Mouse (Mus musculus) kidney, postnatal 4 days (tissue): ENCODE measurements around the gene Thnsl2.

Experiments
- DNase-seq, 2 experiments: peaks; one replicate each; pipeline ENCODE4 v3.0.0; 2021; ENCODE audit warnings: mixed read lengths in 2 of 2

Gene Thnsl2

DNA sequence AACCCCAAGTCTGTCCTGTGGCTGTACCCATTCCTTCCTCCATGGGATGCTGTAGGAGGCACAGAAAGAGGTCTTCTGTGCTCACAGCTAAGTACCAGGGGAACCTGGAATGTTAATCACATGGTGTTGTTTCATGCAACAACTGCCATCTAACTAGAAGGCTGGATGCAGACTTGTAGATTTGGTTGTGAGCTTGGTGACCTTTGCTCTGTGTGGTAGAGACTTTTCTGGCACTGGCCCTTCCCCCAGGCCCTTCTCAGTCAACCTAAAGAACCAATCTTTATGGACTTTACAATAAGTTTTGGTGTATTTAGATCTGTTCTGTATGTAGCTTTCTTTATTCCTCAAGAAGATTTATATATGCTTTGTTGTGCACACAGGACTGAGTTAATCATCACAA is 13.2 kb downstream of the Thnsl2 start:
- DNase-seq, result no peak

DNA sequence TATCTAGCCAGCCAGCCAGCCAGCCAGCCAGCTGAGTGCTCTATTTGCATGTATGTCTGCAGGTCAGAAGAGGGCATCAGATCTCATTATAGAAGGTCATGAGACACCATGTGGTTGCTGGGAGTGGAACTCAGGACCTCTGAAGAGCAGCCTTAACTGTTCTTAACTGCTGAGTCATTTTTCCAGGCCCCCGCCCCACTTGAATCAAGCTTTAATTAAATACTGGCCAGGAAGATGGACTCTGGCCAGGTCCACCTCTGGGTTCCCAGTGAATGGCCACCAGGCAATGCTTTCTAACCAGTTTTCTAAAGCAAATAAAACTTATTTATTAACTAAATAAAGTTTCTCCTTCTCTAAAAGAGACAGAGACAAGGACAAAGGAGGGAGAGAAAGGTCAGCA is 14.0 kb downstream of the Thnsl2 start:
- DNase-seq, result peak; percentile 43 to 68

DNA sequence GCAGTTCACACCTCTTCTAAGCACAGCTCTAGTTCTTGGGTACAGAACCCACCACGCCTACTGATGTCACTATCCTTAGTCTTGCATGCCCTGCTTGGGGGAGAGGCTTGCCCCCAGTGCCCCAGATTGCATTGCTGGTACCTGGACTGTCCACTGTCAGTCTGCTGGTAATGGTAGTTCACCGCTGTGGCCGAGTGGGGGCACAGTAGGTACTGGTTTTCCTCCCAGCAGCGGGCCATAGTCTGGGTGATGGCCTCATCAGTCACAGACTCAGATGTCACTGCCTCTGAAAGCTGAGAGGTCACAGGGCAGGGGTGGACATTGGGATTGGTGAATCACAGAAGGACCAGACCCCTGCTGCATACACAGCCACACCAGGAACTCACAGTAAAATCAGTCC is 15.2 kb downstream of the Thnsl2 start:
- DNase-seq, result peak; percentile 22 to 50

DNA sequence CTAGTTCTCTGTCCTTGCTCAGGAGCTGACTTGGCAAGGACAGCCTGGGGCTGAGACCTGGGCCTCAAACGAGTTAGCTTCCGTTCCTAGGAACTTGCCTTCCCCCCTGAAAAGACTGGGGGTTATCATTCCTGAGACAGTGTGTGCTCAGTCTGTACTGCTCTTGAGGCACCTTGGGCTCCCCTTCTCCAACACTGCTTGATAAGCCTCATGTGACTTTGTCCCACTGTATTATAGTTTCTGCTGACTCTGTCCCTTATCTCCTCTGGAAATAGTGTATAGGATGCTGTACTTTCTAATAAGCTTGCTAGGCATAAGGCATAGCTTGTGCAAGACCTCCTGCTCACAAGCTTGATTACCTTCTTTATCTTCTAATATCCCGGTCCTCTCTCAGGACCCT is 17.9 kb downstream of the Thnsl2 start:
- no peak for DNase-seq

DNA sequence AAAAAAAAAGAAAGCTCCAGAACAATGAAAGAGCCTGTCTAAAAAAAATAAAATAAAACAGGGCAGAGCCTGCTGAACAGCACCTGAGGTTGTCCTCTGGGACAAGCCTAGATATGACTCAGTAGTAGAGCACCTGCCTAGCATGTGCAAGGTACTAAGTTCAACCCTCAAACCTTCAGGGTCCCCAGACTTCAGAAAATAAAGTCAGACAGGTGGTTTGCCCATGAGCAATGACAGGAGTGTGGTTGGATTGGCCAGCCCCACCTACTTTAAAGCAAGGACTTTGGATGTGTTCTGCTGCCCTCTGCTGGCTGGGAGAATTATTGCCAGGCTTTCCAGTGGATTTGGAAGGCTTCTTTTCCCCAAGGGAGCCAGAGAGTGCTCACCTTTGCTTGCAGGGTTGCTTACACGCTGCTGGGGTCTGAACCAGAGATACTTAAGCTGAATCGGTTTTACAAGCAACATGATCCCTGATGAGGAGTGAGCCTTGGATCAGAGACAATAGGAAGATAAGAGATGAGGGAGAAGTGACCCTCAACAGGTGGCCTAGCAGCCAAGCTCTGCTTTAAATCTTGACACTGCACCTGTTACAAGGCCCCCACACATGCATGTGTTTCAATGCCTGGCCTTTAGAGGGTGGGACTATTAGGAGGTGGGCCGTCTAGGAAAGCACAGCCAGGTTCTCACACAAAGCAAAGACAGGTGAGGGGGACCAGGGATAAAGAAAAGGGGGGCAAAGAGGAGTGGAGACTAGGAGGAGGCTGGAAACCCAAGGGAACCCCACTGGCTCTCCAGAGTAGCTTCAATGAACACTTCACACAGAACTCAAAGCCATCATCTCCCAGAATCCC is 19.0 kb downstream of the Thnsl2 start:
- peak; percentile 88 for DNase-seq

DNA sequence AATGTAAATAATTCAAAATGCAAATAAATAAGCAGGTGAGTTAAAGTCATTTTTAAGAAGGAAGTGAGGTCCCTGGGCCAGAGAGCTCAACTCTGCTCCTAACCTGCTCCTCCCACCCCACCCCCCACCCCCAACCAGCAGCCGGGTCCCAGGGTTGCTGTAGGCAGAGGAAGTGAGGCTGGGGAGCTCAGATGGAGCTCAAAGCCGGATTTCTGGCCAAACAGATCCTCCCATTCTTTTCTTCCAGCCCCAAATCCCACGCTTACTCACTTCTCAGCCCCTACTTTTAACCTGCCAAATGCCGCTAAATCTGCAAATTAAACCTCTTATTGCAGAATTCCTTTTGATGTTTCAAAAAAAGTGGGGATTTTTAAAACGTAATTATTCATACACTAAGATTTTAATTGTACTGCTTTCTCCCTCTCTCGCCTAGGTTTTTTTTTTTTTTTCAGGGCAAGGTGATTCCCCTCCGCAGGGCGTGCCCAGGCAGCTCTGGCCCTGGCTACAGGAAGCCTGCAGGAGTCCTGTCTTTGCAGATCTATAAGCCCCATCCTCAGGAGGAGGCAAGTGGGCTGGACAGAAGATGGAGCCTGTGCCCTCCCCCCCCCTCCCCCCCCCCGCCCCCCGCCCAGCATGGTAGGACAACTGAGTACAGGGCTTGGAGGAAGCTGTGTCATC is 24.5 kb downstream of the Thnsl2 start:
- no peak for DNase-seq

DNA sequence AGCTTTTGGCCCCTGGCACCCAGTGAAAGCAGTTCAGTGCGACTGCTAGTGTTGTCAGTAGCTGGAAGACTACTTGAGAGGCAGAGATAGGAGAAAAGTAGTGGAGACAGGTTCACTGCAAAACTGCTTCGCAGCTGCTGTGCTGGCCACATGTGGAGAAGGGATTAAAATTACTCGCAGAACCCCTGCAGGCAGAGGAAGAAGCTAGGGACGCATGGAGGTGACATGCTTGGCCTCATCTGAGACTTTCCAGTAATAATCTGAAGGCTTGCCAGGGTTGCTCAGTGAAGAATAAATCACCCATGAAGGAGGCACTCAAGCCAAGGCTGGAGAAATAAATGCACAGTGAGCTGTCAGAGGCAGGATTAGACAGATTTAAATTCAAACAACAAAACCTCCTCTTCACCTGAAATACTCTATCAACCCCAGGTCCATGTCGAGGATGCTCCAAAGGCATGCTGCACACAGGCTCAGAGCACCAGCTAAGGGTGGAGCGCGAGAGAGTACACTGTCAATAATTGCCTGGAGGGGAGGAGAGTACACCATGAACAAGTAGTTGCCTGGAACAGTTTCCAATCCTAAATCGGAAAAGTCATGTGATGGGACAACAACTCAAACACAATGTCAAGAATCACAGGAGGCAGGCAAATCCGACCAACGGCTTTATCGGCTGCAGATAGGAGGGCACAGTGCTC is 32.7 kb downstream of the Thnsl2 start:
- DNase-seq, result peak; percentile 14 to 24

DNA sequence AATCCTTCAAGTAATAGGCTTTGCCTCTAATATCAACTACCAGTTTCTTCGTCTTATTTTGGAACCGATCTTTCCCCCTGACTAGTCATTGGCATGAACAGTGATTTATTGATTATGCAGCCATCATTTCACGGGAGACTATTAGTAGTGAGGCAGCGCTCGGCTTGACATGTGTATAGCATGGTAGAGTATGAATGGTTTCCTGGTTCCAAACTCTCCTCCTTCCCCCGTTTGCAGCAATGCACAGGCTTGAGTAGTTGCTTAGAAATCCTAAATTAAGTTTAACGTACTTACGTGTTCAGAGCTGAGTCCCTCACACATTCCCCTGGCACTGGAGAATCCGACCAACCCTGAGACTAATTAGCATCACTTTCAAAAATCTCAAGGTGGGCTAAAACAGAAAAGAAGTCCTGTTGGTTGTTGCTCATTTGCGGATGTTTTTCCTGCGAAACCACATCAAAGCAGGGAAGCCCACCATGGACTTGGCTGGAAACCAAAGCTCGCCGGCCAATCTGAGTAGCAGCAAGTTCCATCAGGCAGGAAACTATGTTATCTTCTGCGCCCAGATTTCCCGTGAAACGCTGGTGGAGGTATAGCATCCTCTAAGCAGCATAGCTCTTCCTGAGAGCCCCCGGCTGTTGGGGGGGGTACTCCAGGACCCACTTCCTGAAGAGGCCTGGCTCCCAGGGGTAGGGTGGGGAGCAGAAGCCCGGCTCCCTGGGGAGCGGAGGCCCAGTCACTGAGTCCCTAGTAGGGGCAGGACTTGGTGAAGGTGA is 37.9 kb downstream of the Thnsl2 start:
- DNase-seq, result peak; percentile 54 to 60

DNA sequence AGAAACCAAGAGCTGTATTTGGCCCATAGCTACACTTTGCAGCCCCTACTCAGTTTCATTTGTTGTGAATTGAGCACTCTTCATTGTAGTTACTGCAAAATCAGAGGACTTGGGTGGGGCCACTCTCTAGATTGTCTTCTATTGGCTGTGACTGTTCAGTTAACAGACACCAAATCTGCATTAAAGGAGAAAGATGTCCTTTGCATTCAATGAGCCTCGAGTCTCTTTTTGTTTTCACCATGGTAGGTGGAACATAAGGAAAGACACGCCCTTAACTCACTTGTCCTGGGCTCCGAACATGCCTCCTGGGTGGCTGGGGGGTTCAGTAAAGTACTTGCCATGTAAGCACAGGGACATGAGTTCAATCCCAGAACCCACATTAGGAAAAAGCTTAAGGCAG is 48.1 kb downstream of the Thnsl2 start:
- no peak for DNase-seq

DNA sequence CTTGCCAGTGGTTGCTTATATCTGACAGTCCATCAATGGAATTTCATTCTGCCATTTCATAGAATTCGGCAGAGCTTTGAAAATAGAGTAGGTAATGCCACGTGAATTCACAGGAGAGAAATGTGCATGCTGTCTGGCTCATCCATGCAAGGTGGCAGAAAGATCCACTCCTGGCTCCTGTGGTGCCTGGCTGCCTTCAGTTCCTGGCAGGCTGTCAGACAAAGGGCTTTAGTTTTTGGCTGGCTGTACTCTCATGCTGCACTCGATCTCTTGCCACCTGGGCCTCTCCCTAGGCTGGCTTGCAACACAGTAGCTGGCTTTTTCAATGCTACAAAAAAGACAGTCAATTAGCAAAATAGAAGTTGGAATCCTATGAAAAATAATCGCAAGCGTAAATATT is 49.5 kb downstream of the Thnsl2 start:
- DNase-seq, result no peak

DNA sequence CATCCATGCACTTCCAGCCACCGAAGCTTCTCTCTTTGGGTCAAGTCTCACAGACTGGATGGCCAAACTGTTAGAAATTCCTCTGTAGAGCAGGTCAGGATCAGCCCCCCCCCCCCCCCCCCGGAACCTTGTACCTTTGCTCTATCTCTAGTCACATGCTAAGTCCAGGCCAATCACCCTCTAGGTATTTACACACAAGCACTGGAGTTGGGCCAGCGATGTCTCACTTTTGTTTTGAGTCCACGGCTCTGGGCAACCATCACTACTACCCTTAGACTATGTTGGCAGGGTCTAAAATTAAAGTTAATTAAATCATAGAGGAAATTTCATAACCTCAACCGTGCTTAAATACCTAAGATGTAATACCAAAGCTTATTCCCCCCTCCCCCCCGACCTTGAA is 50.6 kb downstream of the Thnsl2 start:
- no peak for DNase-seq

DNA sequence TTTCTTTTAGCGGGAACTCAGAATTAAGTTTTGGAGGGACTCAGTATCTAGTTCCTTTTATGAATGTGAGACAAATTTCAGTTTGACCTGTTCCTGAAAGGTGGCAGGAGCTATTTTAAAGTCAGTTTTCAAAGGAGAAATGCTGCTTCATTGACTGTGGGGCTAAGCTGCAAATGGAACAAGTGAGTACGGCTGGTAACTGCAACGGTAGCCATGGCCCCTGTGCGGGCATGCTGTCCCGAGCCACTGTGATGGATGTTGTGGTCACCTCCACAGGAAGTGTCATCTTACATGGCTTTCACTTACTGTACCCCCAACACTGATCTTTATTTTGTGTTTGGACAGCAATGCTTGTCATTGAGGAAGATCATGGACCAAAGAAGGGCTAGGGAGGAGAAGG is 53.8 kb downstream of the Thnsl2 start:
- DNase-seq, result no peak

DNA sequence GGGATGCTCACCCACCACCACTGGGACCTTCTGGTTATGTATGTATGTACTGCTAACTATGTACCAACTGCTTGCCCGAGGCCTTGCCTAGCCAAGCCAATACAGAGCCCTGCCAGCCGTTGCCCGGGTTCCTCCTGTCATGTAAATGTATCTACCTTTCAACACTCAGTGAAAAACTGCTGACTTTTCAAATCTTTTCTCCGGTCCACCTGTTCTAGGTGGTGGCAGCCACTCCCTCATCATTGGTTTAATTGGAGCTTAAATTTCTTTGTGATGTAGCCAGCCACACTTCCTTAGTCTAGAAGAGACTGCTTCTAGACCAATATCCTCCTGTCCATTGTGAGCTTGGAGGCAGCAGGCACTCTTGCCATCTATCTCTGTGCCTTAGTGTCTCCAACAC is 54.5 kb downstream of the Thnsl2 start:
- DNase-seq, result no peak

DNA sequence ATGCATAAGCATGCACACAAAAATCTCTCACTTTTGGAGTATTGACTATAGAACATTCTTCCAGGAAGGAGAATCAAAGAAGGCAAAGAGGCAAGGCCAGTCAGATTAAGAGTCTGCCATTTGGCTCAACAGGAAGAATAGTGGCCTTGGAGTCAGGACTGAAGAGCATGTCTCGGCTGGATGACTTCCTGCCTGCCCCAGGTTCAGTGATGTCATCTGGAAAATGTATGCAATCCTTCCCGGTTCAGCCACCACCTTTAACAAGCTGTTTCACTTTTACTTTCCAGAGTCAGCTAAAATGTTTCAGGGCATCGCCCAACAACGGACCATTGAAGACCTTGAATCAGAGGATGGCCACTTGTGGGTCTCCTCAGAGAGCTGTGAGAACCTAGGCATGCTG is 55.2 kb downstream of the Thnsl2 start:
- no peak for DNase-seq

DNA sequence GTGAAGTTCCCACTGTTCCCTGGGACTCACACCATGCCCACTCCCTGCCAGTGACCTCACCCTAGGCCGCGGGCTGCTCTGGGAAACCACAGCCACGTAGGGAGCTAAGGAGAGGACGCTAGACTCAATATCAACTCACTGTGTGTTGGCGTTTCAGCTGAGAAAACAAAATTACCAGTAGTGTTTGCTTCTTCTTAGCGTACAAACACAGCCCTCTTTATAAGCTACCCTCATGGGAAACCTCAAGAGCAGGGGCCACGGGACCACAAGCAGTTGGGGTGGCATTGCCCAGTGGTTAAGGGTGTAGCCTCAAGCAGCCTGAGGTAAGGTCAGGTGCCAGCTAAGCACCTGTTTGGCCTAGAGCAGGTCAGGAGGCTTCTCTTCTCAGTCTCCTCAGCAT is 60.8 kb downstream of the Thnsl2 start:
- DNase-seq, result no peak

DNA sequence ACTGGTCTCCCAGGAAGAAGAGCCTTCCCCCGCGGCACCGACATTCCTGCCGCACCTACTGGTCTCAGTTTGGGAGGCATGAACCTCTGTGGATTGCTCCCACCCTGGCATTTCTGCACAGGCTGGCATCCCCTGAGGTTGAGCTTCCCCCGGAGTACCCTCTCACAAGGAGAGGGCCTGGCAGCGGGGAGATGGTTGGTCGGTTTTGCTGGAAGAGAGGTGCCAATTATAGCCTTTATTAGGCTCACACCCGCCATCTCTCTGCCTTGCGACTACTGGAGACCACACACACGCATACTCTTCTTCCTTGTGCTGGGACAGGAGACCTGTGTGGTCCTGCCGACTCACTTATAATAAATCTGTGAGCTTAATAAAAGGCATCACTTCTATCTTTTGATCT is 62.2 kb downstream of the Thnsl2 start:
- no peak for DNase-seq

DNA sequence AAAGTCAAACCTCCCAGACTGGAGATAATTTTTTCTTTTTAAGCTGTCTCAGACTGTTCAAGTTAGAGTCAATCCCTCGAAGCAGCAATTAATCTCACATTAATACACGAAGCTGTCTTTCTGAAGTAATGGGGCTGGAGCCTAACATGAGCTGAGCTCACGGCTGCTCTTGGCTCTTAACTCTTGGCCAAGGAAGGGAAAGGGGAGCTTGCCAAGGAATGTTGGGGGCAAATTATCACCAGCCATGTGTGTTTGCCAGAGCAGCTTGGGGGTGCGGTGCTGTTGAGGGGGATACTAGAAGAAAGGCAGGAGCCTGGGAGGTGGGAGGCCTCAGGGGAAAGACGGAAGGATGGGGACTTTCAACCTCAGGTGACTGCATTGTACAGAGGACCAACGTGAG is 63.0 kb downstream of the Thnsl2 start:
- DNase-seq, result no peak
